Mouse (Mus musculus) testis, adult 2 months (tissue): ENCODE measurements around the gene Krt7. TPM values are rescaled to one million over a fixed set of nuclear protein-coding genes. Genes with fewer than 3 reads are reported as not detected.

Experiments
- H3K27ac ChIP-seq: fragments of 200-500 bp; 2 replicates; pipeline ENCODE4 v1.5.1; 2012; ENCODE audit warnings: low read depth, low read length; ENCODE audit not compliant: control insufficient read depth, insufficient read depth
- H3K27me3 ChIP-seq: fragments of 200-500 bp; 2 replicates; pipeline ENCODE4 v1.6.1; 2012; ENCODE audit warnings: mild to moderate bottlenecking, low read length, moderate library complexity; ENCODE audit not compliant: control insufficient read depth, insufficient read depth
- H3K36me3 ChIP-seq: fragments of 200-500 bp; 2 replicates; pipeline ENCODE4 v1.6.1; 2012; ENCODE audit warnings: mild to moderate bottlenecking, low read length; ENCODE audit not compliant: control insufficient read depth, insufficient read depth
- H3K4me1 ChIP-seq: fragments of 200-500 bp; 2 replicates; pipeline ENCODE4 v1.6.1; 2012; ENCODE audit warnings: low read length; ENCODE audit not compliant: control insufficient read depth, insufficient read depth
- H3K4me3 ChIP-seq: fragments of 200-500 bp; 2 replicates; pipeline ENCODE4 v1.5.1; 2012; ENCODE audit warnings: low read depth, mild to moderate bottlenecking, low read length, moderate library complexity, mixed read lengths; ENCODE audit not compliant: control insufficient read depth
- CTCF ChIP-seq: fragments of 200-500 bp; IDR thresholded peaks from 2 replicates; pipeline ENCODE4 v1.5.1; 2012; ENCODE audit warnings: low read depth, mild to moderate bottlenecking, inconsistent platforms, low read length, moderate library complexity; ENCODE audit not compliant: control insufficient read depth, insufficient read depth, insufficient replicate concordance
- POLR2A ChIP-seq: fragments of 200-500 bp; IDR thresholded peaks from 2 replicates; pipeline ENCODE4 v1.6.1; 2012; ENCODE audit warnings: low read depth, mild to moderate bottlenecking, inconsistent platforms, low read length, moderate library complexity; ENCODE audit not compliant: control insufficient read depth
- polyA plus RNA-seq: library from polyadenylated mRNA; depleted of rRNA; stranded (reverse); fragments of >200 nt; gene quantifications from 2 replicates; pipeline ENCODE4 v1.2.3, GENCODE M21; 2012; rRNA removed

Krt7 gene
- 0.33 and 0.72 TPM in 2 replicates for polyA plus RNA-seq

- no peaks in the 10 kb centered on the region for H3K36me3 ChIP-seq
- H3K4me3 ChIP-seq, result no peak within 1 kb of the TSS
- H3K27ac ChIP-seq, result no peak within 1 kb of the TSS
- TF ChIP-seq CTCF (no peak), POLR2A (no peak)
- H3K27me3 ChIP-seq, result no peaks in the 10 kb centered on the region
- H3K4me1 ChIP-seq, result peaks cover 8% of the 10 kb centered on the region
Observed at GRCm38 (mm10) chr15:101410775-101411174, at the start of gene Krt7. Gene Krt7, plus strand, starts transcription at chr15:101411043.

DNA sequence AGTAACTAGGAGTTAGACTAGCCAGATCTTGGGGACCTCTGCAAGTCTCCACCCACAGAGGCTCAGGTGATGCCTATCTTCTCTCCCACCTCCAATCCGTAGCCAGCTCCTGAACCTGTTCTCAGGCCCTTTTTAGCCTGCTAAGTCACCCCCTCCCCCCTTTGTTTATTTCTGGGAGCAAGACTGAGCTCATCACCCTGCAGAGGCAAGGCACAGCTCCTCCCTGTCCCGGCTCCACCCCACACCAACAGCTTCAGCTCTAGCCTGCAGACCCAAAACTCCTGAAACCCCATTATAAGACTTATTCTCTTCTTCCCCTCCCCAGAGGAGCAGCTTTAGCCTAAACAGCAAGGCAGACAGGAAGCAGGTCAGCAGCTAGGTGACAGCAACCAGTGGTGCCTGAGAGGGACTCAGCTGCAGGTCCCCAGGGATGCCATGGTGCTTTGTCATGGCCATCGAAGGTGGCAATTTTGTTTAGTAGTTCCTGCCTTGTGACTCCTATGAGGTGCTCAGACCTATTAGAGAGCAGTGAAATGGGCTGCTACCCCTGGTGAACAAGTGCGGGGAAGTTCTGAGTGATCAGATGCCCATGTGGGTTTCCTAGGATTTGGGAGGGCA, 48.3 kb upstream of the Krt7 start:
- no peak overlapping the region for H3K27ac ChIP-seq
- no peaks in the 10 kb centered on the region for H3K4me1 ChIP-seq
- TF ChIP-seq CTCF (no peak), POLR2A (no peak)
- H3K36me3 ChIP-seq, result no peaks in the 10 kb centered on the region
- no peak overlapping the region for H3K4me3 ChIP-seq
- no peaks in the 10 kb centered on the region for H3K27me3 ChIP-seq

- H3K4me1 ChIP-seq, result no peaks in the 10 kb centered on the region
- no peak overlapping the region for H3K27ac ChIP-seq
- no peaks in the 10 kb centered on the region for H3K36me3 ChIP-seq
- TF ChIP-seq CTCF, result no peak
- TF ChIP-seq POLR2A, result no peak
- no peaks in the 10 kb centered on the region for H3K27me3 ChIP-seq
- no peak overlapping the region for H3K4me3 ChIP-seq
Observed at GRCm38 (mm10) chr15:101363933-101364332, 46.9 kb upstream of the Krt7 start.

GRCm38 (mm10) chr15:101364425-101364824, 46.4 kb upstream of the Krt7 start:
- Histone ChIP-seq H3K4me3 (no peak overlapping the region), H3K4me1 (no peaks in the 10 kb centered on the region), H3K27ac (no peak overlapping the region), H3K36me3 (no peaks in the 10 kb centered on the region), H3K27me3 (no peaks in the 10 kb centered on the region)
- TF ChIP-seq CTCF, result no peak
- no peak for TF ChIP-seq POLR2A

- H3K4me1 ChIP-seq, result no peaks in the 10 kb centered on the region
Observed at GRCm38 (mm10) chr15:101364891-101365671, 45.8 kb upstream of the Krt7 start.

GRCm38 (mm10) chr15:101365721-101366120, 45.1 kb upstream of the Krt7 start:
- Histone ChIP-seq H3K27me3 (no peaks in the 10 kb centered on the region), H3K27ac (no peak overlapping the region), H3K4me3 (no peak overlapping the region), H3K36me3 (no peaks in the 10 kb centered on the region), H3K4me1 (no peaks in the 10 kb centered on the region)
- TF ChIP-seq CTCF (no peak), POLR2A (no peak)

More at GRCm38 (mm10) chr15:101364891-101365671, 45.8 kb upstream of the Krt7 start:
- Histone ChIP-seq H3K27me3 (no peaks in the 10 kb centered on the region), H3K36me3 (no peaks in the 10 kb centered on the region), H3K27ac (no peak overlapping the region), H3K4me3 (no peak overlapping the region)
- TF ChIP-seq POLR2A (no peak), CTCF (no peak)

DNA sequence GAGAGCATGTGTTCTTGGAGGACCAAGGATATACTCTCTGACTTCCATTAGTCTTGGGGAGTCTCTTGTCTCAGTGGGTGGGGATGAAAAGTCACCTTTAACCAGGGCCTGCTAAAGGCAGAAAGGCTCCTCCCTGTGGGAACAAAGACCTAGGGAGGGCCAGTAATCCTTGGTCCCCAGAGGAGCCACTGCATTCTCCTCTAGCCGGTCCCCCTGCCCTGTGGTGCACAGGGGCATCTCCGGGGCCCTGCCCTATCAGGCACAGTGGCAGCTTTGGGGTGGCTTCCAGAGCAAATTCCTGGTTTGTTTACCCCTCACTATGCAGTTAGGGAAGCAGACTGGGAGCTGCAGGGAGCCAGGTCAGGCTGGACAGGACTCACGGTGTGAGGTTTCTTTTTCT, 44.4 kb upstream of the Krt7 start:
- Histone ChIP-seq H3K27ac (no peak overlapping the region), H3K27me3 (no peaks in the 10 kb centered on the region), H3K36me3 (no peaks in the 10 kb centered on the region), H3K4me1 (no peaks in the 10 kb centered on the region), H3K4me3 (no peak overlapping the region)
- TF ChIP-seq POLR2A (no peak), CTCF (no peak)
